8 mouse cellular contexts compared by ENCODE assay signal in genomic region chr2:163659431-163659830, GRCm38 (mm10). TPM values are rescaled to one million over a fixed set of nuclear protein-coding genes. Genes with fewer than 3 reads are reported as not detected.
DNase-seq lines count a peak whose midpoint lies in the region; ATAC-seq and TF ChIP-seq lines count a peak whose summit lies in the region.

No protein-coding gene starts in this region.

- H3K9me3 ChIP-seq in kidney, postnatal 0 days (replicated peaks; ENCODE audit: low read length) = no peaks in the 10 kb centered on the region
- no peaks in the 10 kb centered on the region for H3K9me3 ChIP-seq in hindbrain, embryonic 13.5 days
- no peaks in the 10 kb centered on the region for H3K9me3 ChIP-seq in midbrain, embryonic 14.5 days (ENCODE audit: control insufficient read depth, low read length)

- intact Hi-C loops in left cerebral cortex, postnatal 25 days (cut with DNase I) = no loop called here

- DNase-seq in kidney, postnatal 0 days (ENCODE audit: low spot score) = no peak
- DNase-seq in kidney, postnatal 4 days = no peak
- no peak for DNase-seq in midbrain, embryonic 14.5 days
- no peak for DNase-seq in yolk sac, embryonic 10.5 days (ENCODE audit: low spot score)
- DNase-seq in left cerebral cortex, postnatal 25 days (ENCODE audit: low spot score in 2 of 2) = no peak
- DNase-seq in left cerebral cortex, adult 18-20 months (ENCODE audit: low spot score in 2 of 2) = no peak

- 75% methylated on average over 12 of the region's 12 CpGs for WGBS in kidney, postnatal 0 days
- WGBS in bone marrow, adult 2 months = 85% methylated on average over 12 of the region's 12 CpGs
- WGBS in hindbrain, embryonic 13.5 days = 84% methylated on average over 12 of the region's 12 CpGs
- 83% methylated on average over 12 of the region's 12 CpGs for WGBS in midbrain, embryonic 14.5 days

- no peak for TF ChIP-seq CTCF in kidney, postnatal 0 days (IDR thresholded peaks at IDR 0.05; ENCODE audit: low read depth)
- no peak for TF ChIP-seq CTCF in bone marrow, adult 2 months (IDR thresholded peaks at IDR 0.05; ENCODE audit: control insufficient read depth, insufficient read depth, low read length)

- H3K9ac ChIP-seq in kidney, postnatal 0 days (ENCODE audit: low read depth, low read length) = peak overlapping the region; percentile 76; the same call in 1 of the 2 replicates
- H3K9ac ChIP-seq in hindbrain, embryonic 13.5 days = peak overlapping the region; percentile 83
- peak overlapping the region; percentile 79; the same call in 1 of the 2 replicates for H3K9ac ChIP-seq in midbrain, embryonic 14.5 days (replicated peaks; ENCODE audit: low read length)

- H3K27ac ChIP-seq in kidney, postnatal 0 days = 0 out of 2 replicates have a peak overlapping the region, but pooled peaks have one; percentile 82
- H3K27ac ChIP-seq in bone marrow, adult 2 months (ENCODE audit: control insufficient read depth, insufficient read depth, low read depth, low read length, poor library complexity) = no peak overlapping the region; the same call in 1 of the 2 replicates
- no peak overlapping the region for H3K27ac ChIP-seq in hindbrain, embryonic 13.5 days
- H3K27ac ChIP-seq in midbrain, embryonic 14.5 days (replicated peaks; ENCODE audit: low read depth, low read length) = no peak overlapping the region

- H3K4me3 ChIP-seq in kidney, postnatal 0 days (replicated peaks; ENCODE audit: low read depth, low read length) = peak overlapping the region; percentile 87
- H3K4me3 ChIP-seq in bone marrow, adult 2 months (replicated peaks; ENCODE audit: control insufficient read depth, low read depth, low read length) = peak overlapping the region; percentile 38
- peak overlapping the region; percentile 84 for H3K4me3 ChIP-seq in hindbrain, embryonic 13.5 days
- peak overlapping the region; percentile 76 for H3K4me3 ChIP-seq in midbrain, embryonic 14.5 days (replicated peaks; ENCODE audit: low read depth, low read length)

- peaks cover 21% of the 10 kb centered on the region for H3K4me1 ChIP-seq in kidney, postnatal 0 days (replicated peaks; ENCODE audit: insufficient read depth, low read length)
- peaks cover 11% of the 10 kb centered on the region for H3K4me1 ChIP-seq in bone marrow, adult 2 months (ENCODE audit: control insufficient read depth, insufficient read depth, low read length)
- peaks cover 35% of the 10 kb centered on the region for H3K4me1 ChIP-seq in hindbrain, embryonic 13.5 days (replicated peaks)
- peaks cover 17% of the 10 kb centered on the region for H3K4me1 ChIP-seq in midbrain, embryonic 14.5 days (ENCODE audit: control insufficient read depth, insufficient read depth, low read length)

- no peaks in the 10 kb centered on the region for H3K27me3 ChIP-seq in kidney, postnatal 0 days (ENCODE audit: insufficient read depth, low read length)
- H3K27me3 ChIP-seq in hindbrain, embryonic 13.5 days = no peaks in the 10 kb centered on the region
- no peaks in the 10 kb centered on the region for H3K27me3 ChIP-seq in midbrain, embryonic 14.5 days (ENCODE audit: control insufficient read depth, insufficient read depth, low read length)

- TF ChIP-seq POLR2A in bone marrow, adult 2 months (IDR thresholded peaks at IDR 0.05; ENCODE audit: borderline replicate concordance, control insufficient read depth, low read depth, low read length) = no peak

- H3K4me2 ChIP-seq in kidney, postnatal 0 days (ENCODE audit: low read length) = peak overlapping the region; percentile 63
- peak overlapping the region; percentile 62 for H3K4me2 ChIP-seq in hindbrain, embryonic 13.5 days
- peak overlapping the region; percentile 56 for H3K4me2 ChIP-seq in midbrain, embryonic 14.5 days (ENCODE audit: low read length)

- no peaks in the 10 kb centered on the region for H3K36me3 ChIP-seq in kidney, postnatal 0 days (ENCODE audit: insufficient read depth, low read length)
- H3K36me3 ChIP-seq in hindbrain, embryonic 13.5 days = no peaks in the 10 kb centered on the region
- H3K36me3 ChIP-seq in midbrain, embryonic 14.5 days (ENCODE audit: control insufficient read depth, insufficient read depth, low read length) = no peaks in the 10 kb centered on the region

- no peak for ATAC-seq in kidney, postnatal 0 days (replicated peaks; ENCODE audit: low FRiP score, low read depth)
- ATAC-seq in hindbrain, embryonic 13.5 days (ENCODE audit: low FRiP score) = no peak
- no peak for ATAC-seq in midbrain, embryonic 14.5 days (ENCODE audit: low FRiP score, low TSS enrichment)

RNA-seq across cellular contexts. Expression of gene Pkig, which starts 1.2 kb away (rescaled TPM):
- 179 and 198 TPM in 2 replicates for polyA plus RNA-seq in kidney, postnatal 0 days (2015; fragmentation: Nextera tagmentation; extraction: Ambion mirVana)
- 109 and 152 TPM in 2 replicates for polyA plus RNA-seq in bone marrow, adult 2 months (2011; ENCODE audit: insufficient read depth, insufficient read length, low replicate concordance, missing spikeins)
- 110 and 119 TPM in 2 replicates for polyA plus RNA-seq in hindbrain, embryonic 13.5 days (2015; fragmentation: Nextera tagmentation; extraction: Ambion mirVana)
- 115 and 128 TPM in 2 replicates for polyA plus RNA-seq in midbrain, embryonic 14.5 days (2014; fragmentation: Nextera tagmentation; extraction: Ambion mirVana)
- total RNA-seq in left cerebral cortex, postnatal 25 days (2021) = 100 to 1,000 TPM; 132 to 133 TPM
- 100 to 1,000 TPM; 130 to 132 TPM for total RNA-seq in left cerebral cortex, adult 18-20 months (2021)

RNA-seq across cellular contexts. Expression of gene Serinc3, which starts 14.5 kb away (rescaled TPM):
- 66.6 and 72.5 TPM in 2 replicates for polyA plus RNA-seq in kidney, postnatal 0 days (2015; fragmentation: Nextera tagmentation; extraction: Ambion mirVana)
- 328 and 366 TPM in 2 replicates for polyA plus RNA-seq in bone marrow, adult 2 months (2011; ENCODE audit: insufficient read depth, insufficient read length, low replicate concordance, missing spikeins)
- polyA plus RNA-seq in hindbrain, embryonic 13.5 days (2015; fragmentation: Nextera tagmentation; extraction: Ambion mirVana) = 37.5 and 38.7 TPM in 2 replicates
- 30.9 and 39.3 TPM in 2 replicates for polyA plus RNA-seq in midbrain, embryonic 14.5 days (2014; fragmentation: Nextera tagmentation; extraction: Ambion mirVana)
- total RNA-seq in left cerebral cortex, postnatal 25 days (2021) = 100 to 1,000 TPM; 243 to 244 TPM
- 100 to 1,000 TPM; 223 to 236 TPM for total RNA-seq in left cerebral cortex, adult 18-20 months (2021)

RNA-seq across cellular contexts. Expression of gene Ttpal, which starts 57.3 kb away (rescaled TPM):
- polyA plus RNA-seq in kidney, postnatal 0 days (2015; fragmentation: Nextera tagmentation; extraction: Ambion mirVana) = 18.1 and 19.7 TPM in 2 replicates
- polyA plus RNA-seq in bone marrow, adult 2 months (2011; ENCODE audit: insufficient read depth, insufficient read length, low replicate concordance, missing spikeins) = 11.5 and 19.8 TPM in 2 replicates
- polyA plus RNA-seq in hindbrain, embryonic 13.5 days (2015; fragmentation: Nextera tagmentation; extraction: Ambion mirVana) = 42.0 and 48.1 TPM in 2 replicates
- polyA plus RNA-seq in midbrain, embryonic 14.5 days (2014; fragmentation: Nextera tagmentation; extraction: Ambion mirVana) = 39.5 and 60.6 TPM in 2 replicates
- 10 to 100 TPM; 69.4 to 71.3 TPM for total RNA-seq in left cerebral cortex, postnatal 25 days (2021)
- total RNA-seq in left cerebral cortex, adult 18-20 months (2021) = 10 to 100 TPM; 66.3 to 68.8 TPM
